Mouse (Mus musculus) CH12.LX (cell line): ENCODE data around the gene Lifr. TPM values are rescaled to one million over a fixed set of nuclear protein-coding genes. Genes with fewer than 3 reads are reported as not detected.

Source experiments
- DNase-seq: peaks from one replicate; pipeline ENCODE4 v3.0.0-alpha.2; 2013; ENCODE audit errors: extremely low read depth
- H3K27ac ChIP-seq: 2 replicates; pipeline ENCODE4 v1.5.1; 2012; ENCODE audit warnings: low read depth, mild to moderate bottlenecking, control low read depth, moderate library complexity; ENCODE audit not compliant: insufficient read depth
- H3K27me3 ChIP-seq: replicated peaks from 2 replicates; pipeline ENCODE3; 2012; ENCODE audit warnings: inconsistent platforms
- H3K36me3 ChIP-seq, 2 experiments: replicated peaks in 1 of 2; 2 replicates each; pipeline versions ENCODE3 to v1.6.1; 2012; ENCODE audit warnings: inconsistent platforms in 1 of 2, low read length in 1 of 2, mild to moderate bottlenecking in 1 of 2, mixed read lengths in 1 of 2, moderate library complexity in 1 of 2; ENCODE audit not compliant: control insufficient read depth in 1 of 2, insufficient read depth in 1 of 2
- H3K4me1 ChIP-seq, 2 experiments: 2 replicates each; pipeline ENCODE4 v1.6.1; 2012; ENCODE audit warnings: inconsistent platforms in 1 of 2, moderate library complexity in 1 of 2; ENCODE audit not compliant: insufficient read depth in 2 of 2, control insufficient read depth in 1 of 2
- H3K4me2 ChIP-seq: 2 replicates; pipeline ENCODE4 v1.6.1; 2012; ENCODE audit warnings: low read depth, mild to moderate bottlenecking, control low read depth; ENCODE audit not compliant: poor library complexity, insufficient read depth, severe bottlenecking
- H3K4me3 ChIP-seq, 3 experiments: fragments of 150-350 bp in 1 of 3; sonication (generic) in 1 of 3; replicated peaks in 1 of 3; 2 replicates each; pipeline versions ENCODE3 to v1.5.1; 2011 to 2012; ENCODE audit warnings: low read depth in 2 of 3, low read length in 2 of 3, mild to moderate bottlenecking in 2 of 3, moderate library complexity in 2 of 3, control low read depth in 1 of 3, improper control_type of control experiment in 1 of 3, inconsistent platforms in 1 of 3, mixed read lengths in 1 of 3; ENCODE audit not compliant: poor library complexity in 1 of 3
- H3K79me2 ChIP-seq: replicated peaks from 2 replicates; pipeline ENCODE4 v1.6.1; 2012; ENCODE audit warnings: mild to moderate bottlenecking, moderate library complexity; ENCODE audit not compliant: control insufficient read depth, poor library complexity, insufficient read depth, severe bottlenecking; ENCODE audit errors: extremely low read depth
- H3K9ac ChIP-seq: 2 replicates; pipeline ENCODE4 v1.6.1; 2012; ENCODE audit warnings: low read depth, mild to moderate bottlenecking, control low read depth, moderate library complexity; ENCODE audit not compliant: insufficient read depth
- H3K9me3 ChIP-seq: replicated peaks from 2 replicates; pipeline ENCODE3; 2012; ENCODE audit warnings: low read length, inconsistent platforms, mixed read lengths
- BHLHE40 ChIP-seq: IDR thresholded peaks from 2 replicates; pipeline ENCODE4 v1.6.1; 2011; ENCODE audit warnings: mild to moderate bottlenecking, low read depth, low read length, improper control_type of control experiment
- CHD1 ChIP-seq: IDR thresholded peaks from 2 replicates; pipeline ENCODE4 v1.6.1; 2012; ENCODE audit warnings: low read depth, low read length, improper control_type of control experiment, inconsistent platforms
- CTCF ChIP-seq, 2 experiments: IDR thresholded peaks in 1 of 2; conservative IDR thresholded peaks in 1 of 2; 2 replicates each; pipeline ENCODE4 v1.5.1; 2011 to 2012; ENCODE audit warnings: low read depth in 2 of 2, low read length in 2 of 2, improper control_type of control experiment in 1 of 2, inconsistent platforms in 1 of 2, mild to moderate bottlenecking in 1 of 2, moderate library complexity in 1 of 2
- E2F4 ChIP-seq: IDR thresholded peaks from 2 replicates; pipeline ENCODE4 v1.6.1; 2011; ENCODE audit warnings: low read depth, low read length, improper control_type of control experiment; ENCODE audit not compliant: insufficient replicate concordance
- EP300 ChIP-seq: IDR thresholded peaks from 2 replicates; pipeline ENCODE4 v1.6.1; 2011; ENCODE audit warnings: low read length, improper control_type of control experiment
- ETS1 ChIP-seq: conservative IDR thresholded peaks from 2 replicates; pipeline ENCODE4 v1.6.1; 2012; ENCODE audit warnings: low read depth, mild to moderate bottlenecking, inconsistent platforms, low read length, improper control_type of control experiment, moderate library complexity
- GABPA ChIP-seq: IDR thresholded peaks from 2 replicates; pipeline ENCODE4 v1.6.1; 2012; ENCODE audit warnings: low read depth, low read length, improper control_type of control experiment, inconsistent platforms; ENCODE audit not compliant: insufficient replicate concordance
- HCFC1 ChIP-seq: IDR thresholded peaks from 2 replicates; pipeline ENCODE4 v1.6.1; 2012; ENCODE audit warnings: low read depth, mild to moderate bottlenecking, inconsistent platforms, low read length, improper control_type of control experiment
- IRF4 ChIP-seq: IDR thresholded peaks from 2 replicates; pipeline ENCODE4 v1.6.1; 2014; ENCODE audit warnings: low read depth, mild to moderate bottlenecking, inconsistent platforms, low read length, improper control_type of control experiment
- JUN ChIP-seq: IDR thresholded peaks from 2 replicates; pipeline ENCODE4 v1.6.1; 2011; ENCODE audit warnings: low read depth, mild to moderate bottlenecking, low read length, improper control_type of control experiment, moderate library complexity; ENCODE audit not compliant: insufficient read depth
- MAFK ChIP-seq: IDR thresholded peaks from 2 replicates; pipeline ENCODE4 v1.6.1; 2011; ENCODE audit warnings: low read length, improper control_type of control experiment; ENCODE audit not compliant: insufficient replicate concordance
- MAZ ChIP-seq: IDR thresholded peaks from 2 replicates; pipeline ENCODE4 v1.6.1; 2012; ENCODE audit warnings: low read depth, mild to moderate bottlenecking, inconsistent platforms, low read length, improper control_type of control experiment, moderate library complexity
- MEF2A ChIP-seq: IDR thresholded peaks from 2 replicates; pipeline ENCODE4 v1.6.1; 2014; ENCODE audit warnings: low read depth, mild to moderate bottlenecking, inconsistent platforms, low read length, improper control_type of control experiment, borderline replicate concordance
- MXI1 ChIP-seq: IDR thresholded peaks from 2 replicates; pipeline ENCODE4 v1.6.1; 2011; ENCODE audit warnings: mild to moderate bottlenecking, low read depth, low read length, improper control_type of control experiment
- MYC ChIP-seq: IDR thresholded peaks from 2 replicates; pipeline ENCODE4 v1.6.1; 2011; ENCODE audit warnings: low read depth, mild to moderate bottlenecking, improper control_type of control experiment, low read length
- NRF1 ChIP-seq: IDR thresholded peaks from 2 replicates; pipeline ENCODE4 v1.6.1; 2014; ENCODE audit warnings: low read depth, mild to moderate bottlenecking, inconsistent platforms, low read length, improper control_type of control experiment, moderate library complexity
- PAX5 ChIP-seq: IDR thresholded peaks from 2 replicates; pipeline ENCODE4 v1.6.1; 2012; ENCODE audit warnings: low read length, inconsistent platforms, mixed read lengths
- POLR2AphosphoS2 ChIP-seq: IDR thresholded peaks from 2 replicates; pipeline ENCODE4 v1.6.1; 2011; ENCODE audit warnings: low read depth, low read length, improper control_type of control experiment
- RAD21 ChIP-seq: IDR thresholded peaks from 2 replicates; pipeline ENCODE4 v1.6.1; 2011; ENCODE audit warnings: low read depth, mild to moderate bottlenecking, low read length, improper control_type of control experiment, moderate library complexity
- RCOR1 ChIP-seq: conservative IDR thresholded peaks from 2 replicates; pipeline ENCODE4 v1.6.1; 2012; ENCODE audit warnings: low read depth, mild to moderate bottlenecking, inconsistent platforms, low read length, improper control_type of control experiment
- SIN3A ChIP-seq: IDR thresholded peaks from 2 replicates; pipeline ENCODE4 v1.6.1; 2012; ENCODE audit warnings: low read length, improper control_type of control experiment, inconsistent platforms
- TBP ChIP-seq: conservative IDR thresholded peaks from 2 replicates; pipeline ENCODE4 v1.6.1; 2011; ENCODE audit warnings: low read depth, low read length, improper control_type of control experiment
- TCF12 ChIP-seq: IDR thresholded peaks from 2 replicates; pipeline ENCODE4 v1.6.1; 2014; ENCODE audit warnings: low read depth, mild to moderate bottlenecking, inconsistent platforms, low read length, improper control_type of control experiment
- UBTF ChIP-seq: IDR thresholded peaks from 2 replicates; pipeline ENCODE4 v1.6.1; 2012; ENCODE audit warnings: low read depth, mild to moderate bottlenecking, inconsistent platforms, low read length, improper control_type of control experiment, moderate library complexity
- USF1 ChIP-seq: IDR thresholded peaks from 2 replicates; pipeline ENCODE4 v1.6.1; 2014; ENCODE audit warnings: low read depth, mild to moderate bottlenecking, inconsistent platforms, low read length, improper control_type of control experiment
- USF2 ChIP-seq: conservative IDR thresholded peaks from 2 replicates; pipeline ENCODE4 v1.6.1; 2011; ENCODE audit warnings: low read depth, low read length, improper control_type of control experiment
- ZC3H11A ChIP-seq: IDR thresholded peaks from 2 replicates; pipeline ENCODE4 v1.6.1; 2012; ENCODE audit warnings: low read depth, mild to moderate bottlenecking, inconsistent platforms, low read length, improper control_type of control experiment
- ZKSCAN1 ChIP-seq: IDR thresholded peaks from 2 replicates; pipeline ENCODE4 v1.6.1; 2012; ENCODE audit warnings: low read depth, inconsistent platforms, low read length, improper control_type of control experiment, borderline replicate concordance
- ZMIZ1 ChIP-seq: IDR thresholded peaks from 2 replicates; pipeline ENCODE4 v1.6.1; 2012; ENCODE audit warnings: low read depth, mild to moderate bottlenecking, inconsistent platforms, low read length, improper control_type of control experiment
- ZNF384 ChIP-seq: IDR thresholded peaks from 2 replicates; pipeline ENCODE4 v1.6.1; 2012; ENCODE audit warnings: low read depth, low read length, improper control_type of control experiment, inconsistent platforms
- dilution Hi-C: fragments of 300-500 bp; cut with MboI; formaldehyde crosslinking; loops from 2 replicates; pipeline ENCODE4 v1.14.3; 2020; ENCODE audit warnings: low sequenced_read_pairs; ENCODE audit not compliant: extremely low pct_unique_long_range_greater_than_20kb, extremely low pct_ligation_motif_present
- in situ Hi-C: fragments of 300-500 bp; cut with MboI; formaldehyde crosslinking; loops from 3 replicates; pipeline ENCODE4 v1.14.3; 2019; ENCODE audit warnings: low sequenced_read_pairs, low pct_ligation_motif_present, low pct_unique_long_range_greater_than_20kb, mixed read lengths
- polyA plus RNA-seq: library from polyadenylated mRNA; unstranded; fragments of >175 nt; gene quantifications from 2 replicates; pipeline ENCODE4 v1.2.1, GENCODE M21; 2012; ENCODE audit warnings: low read depth; ENCODE audit not compliant: insufficient read length
- total RNA-seq, 2 experiments: library from RNA; depleted of rRNA; stranded (reverse); fragments of 300-350 nt in 1 of 2; fragments of >200 nt in 1 of 2; gene quantifications; 2 replicates each; pipeline ENCODE4 v1.2.3; 2012 to 2014

Gene Lifr
- total and polyA plus RNA-seq, 3 experiments: 0.03 TPM; not detected in 2

DNA sequence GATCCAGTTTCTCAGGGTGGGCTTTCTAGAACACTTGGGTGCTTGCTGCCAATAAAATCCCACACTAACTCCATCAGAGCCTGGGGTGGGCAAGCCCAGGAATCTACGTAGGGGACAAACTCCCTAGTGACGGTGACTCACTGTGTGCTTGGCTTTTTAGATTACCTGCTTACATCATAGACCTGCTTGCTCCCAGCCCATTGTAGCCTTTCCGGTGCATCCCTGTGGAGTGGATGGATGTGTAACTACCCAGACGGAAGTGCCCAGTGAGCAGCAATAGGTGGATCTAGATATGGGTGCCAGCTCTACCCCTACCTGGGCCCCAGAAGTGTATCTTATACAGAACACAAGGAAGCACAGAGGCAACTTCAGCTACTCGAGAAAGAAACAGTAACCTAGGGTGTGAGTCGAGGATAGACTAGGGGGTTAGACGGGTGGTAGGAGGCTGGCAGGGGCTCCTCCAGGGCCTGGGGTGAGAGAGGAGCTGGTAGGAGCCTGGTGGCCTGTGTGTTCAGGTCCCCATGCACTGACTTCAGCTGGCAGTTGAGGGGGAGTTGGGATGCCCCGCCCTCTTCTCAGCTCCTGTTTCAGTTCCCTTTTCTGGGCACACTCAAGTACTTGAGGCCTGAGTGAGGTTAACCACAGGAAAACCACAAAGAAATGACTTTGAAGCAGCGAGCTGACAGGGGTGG is 126.3 kb downstream of the Lifr start:
- Histone ChIP-seq H3K36me3 (no peaks in the 10 kb centered on the region), H3K9me3 (no peaks in the 10 kb centered on the region), H3K9ac (no peak overlapping the region), H3K4me1 (peaks cover 2 to 9% of the 10 kb centered on the region in 2 experiments), H3K27ac (no peak overlapping the region), H3K4me2 (no peak overlapping the region), H3K4me3 (no peak overlapping the region), H3K79me2 (no peaks in the 10 kb centered on the region), H3K27me3 (peaks cover 83% of the 10 kb centered on the region)
- dilution Hi-C loops (no loop called here), in situ Hi-C loops (no loop called here)
- TF ChIP-seq ZC3H11A (no peak), JUN (no peak), MYC (peak; percentile 38; the same call in 1 of the 2 replicates), SIN3A (no peak), TBP (no peak), CHD1 (no peak), MEF2A (peak; percentile 69; the same call in 1 of the 2 replicates), TCF12 (peak; percentile 71; the same call in 1 of the 2 replicates), PAX5 (no peak), MAZ (peak; percentile 85; the same call in 1 of the 2 replicates), MAFK (peak; percentile 99), CTCF (conservative IDR thresholded peaks at IDR 0.05 in 1 of 2, IDR thresholded peaks at IDR 0.05 in 1 of 2; ENCODE audit: low read depth in 2 of 2, low read length in 2 of 2) (no peak), POLR2AphosphoS2 (no peak), ZMIZ1 (no peak), NRF1 (no peak), E2F4 (no peak), ZNF384 (peak; percentile 20; the same call in 1 of the 2 replicates), MXI1 (no peak), UBTF (no peak), EP300 (peak; percentile 89), ZKSCAN1 (no peak), IRF4 (peak; percentile 98), USF1 (no peak), RAD21 (no peak), HCFC1 (no peak), GABPA (no peak), ETS1 (no peak), USF2 (no peak), BHLHE40 (peak; percentile 98), RCOR1 (peak; percentile 99)
- DNase-seq: peak; percentile 93
